Mouse (Mus musculus): ENCODE measurements around the gene Zfp386. TPM values are rescaled to one million over a fixed set of nuclear protein-coding genes. Genes with fewer than 3 reads are reported as not detected.

Gene Zfp386
- total and polyA plus RNA-seq, 2 experiments from 2014 or later = 13.5 to 31.7 TPM

DNA sequence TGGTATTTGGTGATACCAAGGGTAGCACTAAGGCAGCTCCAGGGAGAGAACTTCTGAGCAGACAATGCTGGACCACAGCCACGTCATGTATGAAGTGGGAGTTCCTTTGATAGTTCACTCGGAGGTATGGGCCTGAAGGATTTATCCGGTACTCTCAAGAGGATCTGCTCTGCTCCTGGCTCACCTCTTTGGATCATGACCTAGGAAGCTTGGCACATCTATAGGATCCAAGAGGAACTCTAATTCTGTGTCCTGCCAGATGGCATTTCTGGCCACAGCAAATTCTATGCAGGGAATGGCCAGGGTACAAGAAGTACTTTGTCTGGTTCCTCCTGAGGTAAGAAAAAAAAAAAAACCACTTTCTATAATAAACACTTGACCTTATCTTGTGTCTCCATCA, 42.3 kb downstream of the Zfp386 start:
- no peaks in the 10 kb centered on the region for H3K4me1 ChIP-seq (ENCODE audit: control insufficient read depth, insufficient read depth)
- 64% methylated on average over 3 of the region's 3 CpGs for WGBS
- no peaks in the 10 kb centered on the region for H3K36me3 ChIP-seq (replicated peaks; ENCODE audit: control insufficient read depth, insufficient read depth, low read length)
- no peak overlapping the region for H3K9ac ChIP-seq (replicated peaks; ENCODE audit: low read depth, low read length)
- H3K27ac ChIP-seq (ENCODE audit: low read depth) = no peak overlapping the region
- no peak overlapping the region for H3K4me2 ChIP-seq (ENCODE audit: low read depth, low read length)
- TF ChIP-seq CTCF (IDR thresholded peaks at IDR 0.05; ENCODE audit: low read depth) = no peak
- no peak for TF ChIP-seq EP300 (IDR thresholded peaks at IDR 0.05; ENCODE audit: low read depth)
- ATAC-seq (ENCODE audit: insufficient read depth, low read depth) (no peak), DNase-seq (ENCODE audit: low spot score) (no peak)
- no peaks in the 10 kb centered on the region for H3K27me3 ChIP-seq (ENCODE audit: control insufficient read depth, insufficient read depth, low read length)
- H3K4me3 ChIP-seq (ENCODE audit: low read depth, low read length) = no peak overlapping the region
- H3K9me3 ChIP-seq (replicated peaks; ENCODE audit: control insufficient read depth, low read length) = no peaks in the 10 kb centered on the region

DNA sequence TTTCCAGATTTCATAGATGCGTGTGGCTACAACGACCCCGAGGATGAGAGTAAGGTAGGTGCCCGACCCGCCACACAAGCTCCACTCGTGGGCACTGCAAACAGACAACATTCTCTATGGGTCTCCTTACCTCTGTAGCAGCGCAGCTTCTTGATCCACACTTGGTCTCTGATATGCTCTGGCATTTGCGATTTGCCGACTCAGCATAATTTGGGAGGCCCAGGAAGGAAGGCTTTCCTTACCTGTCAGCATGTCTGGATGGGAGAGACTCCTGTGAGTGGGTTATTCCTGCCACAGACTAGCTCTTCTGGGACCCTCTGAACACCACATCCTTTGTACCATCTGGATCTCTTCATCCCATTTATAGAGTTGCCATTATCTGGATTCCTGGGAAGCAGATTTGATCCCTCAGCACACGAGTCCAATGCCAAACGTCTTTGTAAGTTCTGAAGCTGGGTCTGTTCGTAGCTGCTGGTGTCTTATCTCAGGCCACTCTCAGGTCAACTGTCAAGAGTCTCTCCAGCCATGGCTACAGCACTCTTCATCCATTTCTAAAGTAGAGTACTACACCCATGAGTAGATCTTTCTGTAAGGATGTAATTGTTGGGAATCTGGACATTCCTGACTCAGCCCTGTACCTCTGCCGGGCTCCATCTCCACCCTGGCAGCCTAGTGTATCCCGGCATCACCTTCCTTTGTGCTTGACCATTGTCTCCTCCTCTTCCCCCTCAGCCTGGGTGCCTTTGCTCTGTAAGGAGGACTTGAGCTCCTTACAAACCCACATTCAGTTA, 47.4 kb downstream of the Zfp386 start:
- Histone ChIP-seq H3K27me3 (ENCODE audit: control insufficient read depth, insufficient read depth, low read length) (no peaks in the 10 kb centered on the region), H3K4me1 (ENCODE audit: control insufficient read depth, insufficient read depth) (no peaks in the 10 kb centered on the region), H3K9me3 (replicated peaks; ENCODE audit: control insufficient read depth, low read length) (no peaks in the 10 kb centered on the region), H3K4me2 (ENCODE audit: low read depth, low read length) (no peak overlapping the region), H3K36me3 (replicated peaks; ENCODE audit: control insufficient read depth, insufficient read depth, low read length) (no peaks in the 10 kb centered on the region), H3K9ac (replicated peaks; ENCODE audit: low read depth, low read length) (no peak overlapping the region), H3K27ac (ENCODE audit: low read depth) (no peak overlapping the region), H3K4me3 (ENCODE audit: low read depth, low read length) (no peak overlapping the region)
- DNase-seq (ENCODE audit: low spot score) = no peak
- WGBS = 66% methylated on average over 14 of the region's 14 CpGs
- TF ChIP-seq CTCF (IDR thresholded peaks at IDR 0.05; ENCODE audit: low read depth) (no peak), EP300 (IDR thresholded peaks at IDR 0.05; ENCODE audit: low read depth) (no peak)
- ATAC-seq (ENCODE audit: insufficient read depth, low read depth) = no peak

DNA sequence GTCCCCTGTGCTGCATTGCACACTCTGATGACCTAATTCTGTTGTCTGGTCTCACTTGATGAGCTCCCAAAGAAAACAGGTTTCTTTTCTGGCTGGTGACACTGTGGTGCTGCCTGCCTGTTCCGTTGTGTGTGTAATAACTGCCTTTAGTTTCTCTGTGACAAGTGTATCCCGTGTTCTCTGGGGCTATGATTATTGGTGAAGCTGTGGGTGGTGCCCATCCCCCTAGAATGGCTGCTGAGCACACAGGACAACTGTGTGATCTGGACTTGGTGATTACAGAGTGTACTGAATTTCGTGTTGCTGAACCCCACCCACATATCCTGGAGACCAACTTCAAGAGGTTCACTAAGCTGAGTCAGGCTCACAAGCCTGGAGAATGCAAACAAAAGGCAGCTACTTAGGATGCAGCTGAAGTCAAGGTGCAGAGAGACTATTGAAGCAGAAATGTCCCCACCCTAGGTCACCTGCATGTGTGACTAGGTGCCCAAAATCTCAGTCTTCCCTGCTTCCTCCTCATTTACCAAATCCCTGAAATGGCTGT, 48.9 kb downstream of the Zfp386 start:
- H3K9me3 ChIP-seq (replicated peaks; ENCODE audit: control insufficient read depth, low read length) = no peaks in the 10 kb centered on the region
- no peak for TF ChIP-seq EP300 (IDR thresholded peaks at IDR 0.05; ENCODE audit: low read depth)
- no peak for TF ChIP-seq CTCF (IDR thresholded peaks at IDR 0.05; ENCODE audit: low read depth)
- H3K4me1 ChIP-seq (ENCODE audit: control insufficient read depth, insufficient read depth) = no peaks in the 10 kb centered on the region
- H3K4me2 ChIP-seq (ENCODE audit: low read depth, low read length) = no peak overlapping the region
- WGBS = 49% methylated on average over 3 of the region's 3 CpGs
- no peak overlapping the region for H3K27ac ChIP-seq (ENCODE audit: low read depth)
- no peaks in the 10 kb centered on the region for H3K36me3 ChIP-seq (replicated peaks; ENCODE audit: control insufficient read depth, insufficient read depth, low read length)
- no peaks in the 10 kb centered on the region for H3K27me3 ChIP-seq (ENCODE audit: control insufficient read depth, insufficient read depth, low read length)
- DNase-seq (ENCODE audit: low spot score) (no peak), ATAC-seq (ENCODE audit: insufficient read depth, low read depth) (no peak)
- H3K9ac ChIP-seq (replicated peaks; ENCODE audit: low read depth, low read length) = no peak overlapping the region
- H3K4me3 ChIP-seq (ENCODE audit: low read depth, low read length) = no peak overlapping the region

DNA sequence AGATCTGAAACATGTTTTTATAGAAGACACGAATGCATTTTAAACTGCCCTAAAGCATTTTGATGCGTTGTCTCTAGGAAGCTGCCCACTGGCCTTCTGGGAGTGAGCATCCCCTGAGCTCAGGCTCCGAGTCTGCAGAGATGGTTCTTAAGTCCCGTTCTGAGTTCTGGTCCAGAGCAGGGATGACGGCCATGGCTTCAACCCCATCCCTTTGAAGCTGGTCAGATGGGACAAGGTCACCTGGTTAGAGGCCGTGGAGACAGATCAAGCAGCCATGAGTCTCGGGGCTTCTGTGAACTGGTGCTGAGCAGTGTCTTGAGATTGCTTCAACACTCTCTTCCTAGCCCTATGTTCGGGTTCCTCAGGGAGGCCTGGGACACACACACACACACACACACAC, 49.6 kb downstream of the Zfp386 start:
- Histone ChIP-seq H3K27ac (ENCODE audit: low read depth) (no peak overlapping the region), H3K36me3 (replicated peaks; ENCODE audit: control insufficient read depth, insufficient read depth, low read length) (no peaks in the 10 kb centered on the region), H3K27me3 (ENCODE audit: control insufficient read depth, insufficient read depth, low read length) (no peaks in the 10 kb centered on the region), H3K9me3 (replicated peaks; ENCODE audit: control insufficient read depth, low read length) (no peaks in the 10 kb centered on the region), H3K4me2 (ENCODE audit: low read depth, low read length) (no peak overlapping the region), H3K4me1 (ENCODE audit: control insufficient read depth, insufficient read depth) (no peaks in the 10 kb centered on the region), H3K9ac (replicated peaks; ENCODE audit: low read depth, low read length) (no peak overlapping the region), H3K4me3 (ENCODE audit: low read depth, low read length) (no peak overlapping the region)
- DNase-seq (ENCODE audit: low spot score) (no peak), ATAC-seq (ENCODE audit: insufficient read depth, low read depth) (no peak)
- WGBS = 75% methylated on average over 8 of the region's 8 CpGs
- TF ChIP-seq EP300 (IDR thresholded peaks at IDR 0.05; ENCODE audit: low read depth) (no peak), CTCF (IDR thresholded peaks at IDR 0.05; ENCODE audit: low read depth) (no peak)

DNA sequence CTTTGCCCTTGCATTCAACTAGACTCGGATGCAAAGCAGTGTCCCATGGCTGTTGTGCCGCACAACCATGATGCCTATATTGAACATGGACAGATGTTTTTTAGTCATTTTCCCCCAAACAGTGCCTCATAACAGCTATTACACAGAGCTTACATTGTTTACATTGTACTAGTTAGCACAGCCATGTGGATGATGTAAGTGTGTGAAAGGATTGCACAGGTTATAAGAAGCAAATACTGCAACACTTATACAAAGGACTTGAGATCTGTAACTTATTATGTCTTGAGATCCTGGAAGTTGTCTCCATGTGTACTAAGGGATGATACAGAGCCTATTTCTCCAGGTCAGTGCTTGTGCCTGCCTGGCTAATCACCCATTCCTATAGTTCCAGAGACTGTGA, 54.4 kb downstream of the Zfp386 start:
- no peak overlapping the region for H3K27ac ChIP-seq (ENCODE audit: low read depth)
- no peaks in the 10 kb centered on the region for H3K27me3 ChIP-seq (ENCODE audit: control insufficient read depth, insufficient read depth, low read length)
- no peak overlapping the region for H3K9ac ChIP-seq (replicated peaks; ENCODE audit: low read depth, low read length)
- no peak overlapping the region for H3K4me2 ChIP-seq (ENCODE audit: low read depth, low read length)
- ATAC-seq (ENCODE audit: insufficient read depth, low read depth) (no peak), DNase-seq (ENCODE audit: low spot score) (no peak)
- no peak overlapping the region for H3K4me3 ChIP-seq (ENCODE audit: low read depth, low read length)
- no peak for TF ChIP-seq CTCF (IDR thresholded peaks at IDR 0.05; ENCODE audit: low read depth)
- TF ChIP-seq EP300 (IDR thresholded peaks at IDR 0.05; ENCODE audit: low read depth) = no peak
- H3K36me3 ChIP-seq (replicated peaks; ENCODE audit: control insufficient read depth, insufficient read depth, low read length) = no peaks in the 10 kb centered on the region
- H3K4me1 ChIP-seq (ENCODE audit: control insufficient read depth, insufficient read depth) = no peaks in the 10 kb centered on the region
- 74% methylated on average over 2 of the region's 2 CpGs for WGBS
- no peaks in the 10 kb centered on the region for H3K9me3 ChIP-seq (replicated peaks; ENCODE audit: control insufficient read depth, low read length)

Measured in heart, postnatal 0 days (tissue).